Mouse (Mus musculus) spleen, adult 12 weeks (tissue): ENCODE results near the gene Ppid.
A peak's percentile ranks its signal among the peaks of the same experiment; 100 is the strongest.
"Not testable (repeated sequence)": the region's sequence is repeated elsewhere in the genome, so short reads cannot be mapped to it uniquely, and the experiment has no call there.

Experiments
- DNase-seq: peaks from one replicate; pipeline ENCODE4 v3.0.0; 2022; ENCODE audit warnings: low spot score

The Ppid gene

DNA sequence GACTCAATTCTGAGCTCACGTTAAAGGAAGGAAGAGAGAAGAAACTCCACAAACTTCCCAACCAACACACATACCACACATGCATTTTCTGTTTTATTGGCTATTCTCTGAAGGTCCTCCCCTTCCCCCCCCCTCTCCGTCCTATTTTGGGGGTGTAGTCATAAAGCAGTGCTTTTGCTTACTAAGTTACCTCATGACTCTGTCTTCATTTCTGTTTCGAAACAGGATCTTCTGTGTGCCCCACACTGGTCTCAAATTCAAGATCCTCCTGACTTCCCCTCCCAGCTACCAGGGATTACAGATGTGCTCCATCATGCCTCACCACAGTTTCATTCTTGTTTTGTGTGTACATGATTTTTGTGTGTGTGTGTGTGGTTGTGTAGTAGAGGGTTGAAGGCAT, 18.7 kb upstream of the Ppid start:
- no peak for DNase-seq

- not testable (repeated sequence) for DNase-seq
Measured at GRCm38 (mm10) chr3:79573376-79573775, 17.8 kb upstream of the Ppid start.

DNA sequence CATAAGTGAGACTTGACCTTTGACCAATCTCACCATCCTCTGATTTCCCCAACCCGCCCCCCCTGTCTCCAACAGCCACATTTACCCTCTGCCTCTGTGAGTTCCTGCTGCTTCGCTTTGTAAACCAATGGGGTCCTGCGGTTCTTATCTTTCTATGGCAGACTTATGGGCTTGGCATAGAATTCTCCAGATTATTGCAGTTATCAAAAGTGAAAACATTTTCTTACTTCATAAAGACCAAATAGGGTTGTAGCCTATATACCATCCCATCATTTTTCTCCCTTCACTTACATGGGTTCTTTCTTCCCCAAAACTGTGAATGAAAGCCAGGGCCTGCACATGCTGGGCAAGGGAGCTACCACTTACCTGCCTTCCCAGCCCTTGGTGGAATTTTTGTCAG, 16.8 kb upstream of the Ppid start:
- peak; percentile 26 for DNase-seq

DNA sequence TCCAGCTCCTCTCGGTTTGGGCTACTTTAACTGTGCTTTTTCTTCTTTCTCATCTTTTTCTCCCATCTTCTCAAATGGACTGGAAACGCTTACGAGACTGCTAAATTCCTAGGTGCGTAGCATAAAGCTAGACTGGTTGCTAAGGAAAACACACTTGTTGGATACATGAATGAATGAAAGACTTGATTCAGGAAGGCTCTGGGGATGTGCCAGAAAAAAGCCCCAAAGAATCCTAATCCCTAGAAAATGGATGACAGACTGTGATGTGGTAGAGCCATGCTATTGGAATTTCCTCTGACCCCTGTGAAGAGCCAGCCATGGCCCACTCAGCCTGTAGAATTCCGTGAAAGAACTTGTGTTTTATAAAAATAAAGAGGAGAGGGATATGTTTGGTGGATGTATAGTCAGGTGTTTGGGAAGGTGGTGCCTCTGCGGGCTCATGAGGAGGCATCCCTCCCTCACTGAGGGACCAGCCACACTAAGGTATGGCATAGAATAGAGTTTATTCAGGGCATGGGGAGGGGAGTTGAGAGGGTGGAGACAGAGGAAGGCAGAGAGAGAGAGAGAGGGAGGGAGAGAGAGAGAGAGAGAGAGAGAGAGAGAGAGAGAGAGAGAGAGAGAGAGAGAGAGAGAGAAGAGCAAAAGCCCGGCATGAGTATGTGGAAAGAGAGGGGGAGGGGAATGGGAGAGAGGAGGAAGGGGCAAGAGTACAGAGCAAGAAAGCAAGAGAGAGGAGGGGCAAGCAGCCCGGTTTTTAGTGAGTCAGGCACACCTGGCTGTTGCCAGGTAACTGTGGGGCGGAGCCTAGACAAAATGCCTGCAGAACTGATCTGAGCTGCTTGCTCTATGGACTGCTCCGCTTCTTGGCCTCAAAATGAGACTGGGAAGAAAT, 15.3 kb upstream of the Ppid start:
- DNase-seq: no peak

DNA sequence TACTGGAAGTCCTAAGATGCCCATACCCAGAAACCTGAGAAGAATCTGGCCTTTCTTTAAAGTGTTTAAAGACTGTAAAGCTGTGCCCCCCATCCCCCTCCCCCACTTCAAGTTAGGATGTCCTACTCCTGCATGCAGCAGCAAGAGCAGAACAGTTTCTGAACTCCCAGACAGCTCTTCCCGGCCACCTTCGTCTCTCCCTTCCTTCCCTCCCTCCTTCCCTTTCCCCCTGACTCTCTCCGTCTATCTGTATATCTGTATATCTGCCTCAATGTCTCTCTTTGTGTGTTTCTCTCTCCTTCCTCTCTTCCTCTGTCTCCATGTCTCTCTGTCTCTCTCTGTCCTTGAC, 14.7 kb upstream of the Ppid start:
- no peak for DNase-seq

DNA sequence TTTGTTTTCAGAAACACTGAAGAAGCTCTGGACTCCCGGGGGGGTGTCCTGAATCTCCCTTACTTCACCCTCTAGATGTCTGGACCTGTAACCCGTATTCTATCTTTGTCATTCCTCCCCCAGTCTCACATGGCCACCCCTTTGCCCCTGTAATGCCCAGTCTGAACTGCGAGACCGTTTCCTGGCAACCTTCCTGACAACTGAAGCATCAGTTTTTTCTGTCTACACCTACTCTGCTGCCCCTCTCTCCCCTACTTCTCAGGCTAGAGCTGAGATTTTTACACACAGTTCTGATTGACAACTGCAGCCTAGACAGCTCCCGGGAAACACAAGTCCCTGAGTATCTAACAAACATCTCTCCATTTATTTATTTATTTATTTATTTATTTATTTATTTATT, 14.3 kb upstream of the Ppid start:
- no peak for DNase-seq

DNA sequence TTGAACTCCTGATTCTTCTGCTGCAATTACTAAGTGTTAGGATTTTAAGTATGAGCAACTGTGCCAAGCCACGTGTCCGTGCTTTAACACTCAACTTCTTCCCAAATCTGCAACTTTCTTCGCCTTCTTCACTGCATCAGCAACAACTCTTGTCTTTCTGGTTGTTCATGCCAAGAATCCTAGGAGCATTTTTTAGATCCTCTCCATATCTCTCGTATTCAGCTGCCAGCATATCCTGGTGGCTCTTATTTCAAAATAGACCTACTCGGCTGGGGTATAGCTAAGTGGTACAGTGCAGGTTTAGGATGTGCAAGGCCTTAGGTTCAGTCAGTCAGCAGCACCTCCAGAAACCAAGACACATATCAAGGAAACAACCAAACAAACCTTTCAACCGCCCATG, 13.5 kb upstream of the Ppid start:
- DNase-seq: no peak

DNA sequence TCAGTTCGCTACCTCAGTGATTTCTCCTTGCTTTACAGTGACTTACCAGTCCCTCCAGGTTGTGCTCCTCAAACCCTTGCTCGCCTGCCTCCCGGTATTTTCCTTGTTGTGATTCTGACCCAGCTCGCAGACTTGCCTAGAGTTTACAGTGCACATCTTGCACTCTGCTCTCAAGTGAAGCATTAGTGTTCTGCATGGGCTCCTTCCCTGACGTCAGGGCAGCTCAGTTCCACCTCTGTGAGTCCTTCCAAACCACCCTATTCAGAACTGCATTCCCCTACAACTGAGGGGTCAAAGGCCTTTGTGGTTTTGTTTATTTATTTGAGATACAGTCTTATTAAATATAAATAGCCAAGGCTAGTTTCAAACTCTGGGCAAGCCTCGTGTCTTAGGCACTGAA, 13.0 kb upstream of the Ppid start:
- no peak for DNase-seq

GRCm38 (mm10) chr3:79579891-79580575, 11.1 kb upstream of the Ppid start:
- DNase-seq: peak; percentile 55

DNA sequence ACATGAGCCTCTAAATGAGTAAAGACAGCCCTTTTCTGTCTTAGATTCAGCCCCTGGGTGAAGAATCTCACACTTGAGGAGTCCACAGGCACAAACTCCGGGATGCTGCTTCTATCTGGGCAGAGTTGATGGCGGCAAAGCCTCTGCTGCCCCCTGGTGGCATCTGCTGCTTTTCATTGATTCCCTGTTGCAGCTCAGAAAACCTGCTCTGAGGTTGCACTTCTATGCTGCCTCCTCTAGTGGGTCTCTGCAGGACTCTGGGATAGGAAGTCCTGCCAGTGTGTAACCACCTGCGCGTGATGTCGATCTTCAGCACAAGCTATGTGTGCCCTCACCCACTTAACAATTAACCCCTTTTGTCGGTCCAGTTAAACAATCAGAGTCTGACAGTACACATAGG, 4.3 kb upstream of the Ppid start:
- peak; percentile 82 for DNase-seq

GRCm38 (mm10) chr3:79589671-79590070, 1.5 kb upstream of the Ppid start:
- DNase-seq: no peak

- no peak for DNase-seq
Measured at GRCm38 (mm10) chr3:79591793-79592471, 790 bp downstream of the Ppid start.

GRCm38 (mm10) chr3:79595468-79595867, 4.3 kb downstream of the Ppid start:
- no peak for DNase-seq

DNA sequence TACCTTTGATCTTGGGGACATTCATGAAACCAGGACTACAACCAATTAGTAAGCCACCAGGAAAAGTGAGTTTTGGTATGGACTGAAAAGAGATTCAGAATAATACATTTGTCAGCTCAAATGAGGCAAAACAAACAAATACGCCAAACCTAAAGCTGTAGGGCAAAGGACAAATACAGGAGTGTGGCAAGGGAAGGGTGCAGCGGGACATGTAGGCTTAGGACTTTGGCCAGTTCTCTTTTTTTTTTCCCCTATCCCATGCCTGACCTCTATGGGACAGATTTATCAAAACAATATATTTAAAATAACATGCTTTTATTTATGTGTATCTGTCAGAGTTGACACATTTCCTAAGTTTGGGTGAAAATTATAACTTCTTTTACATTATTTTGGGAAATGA, 18.7 kb downstream of the Ppid start:
- DNase-seq: no peak

DNA sequence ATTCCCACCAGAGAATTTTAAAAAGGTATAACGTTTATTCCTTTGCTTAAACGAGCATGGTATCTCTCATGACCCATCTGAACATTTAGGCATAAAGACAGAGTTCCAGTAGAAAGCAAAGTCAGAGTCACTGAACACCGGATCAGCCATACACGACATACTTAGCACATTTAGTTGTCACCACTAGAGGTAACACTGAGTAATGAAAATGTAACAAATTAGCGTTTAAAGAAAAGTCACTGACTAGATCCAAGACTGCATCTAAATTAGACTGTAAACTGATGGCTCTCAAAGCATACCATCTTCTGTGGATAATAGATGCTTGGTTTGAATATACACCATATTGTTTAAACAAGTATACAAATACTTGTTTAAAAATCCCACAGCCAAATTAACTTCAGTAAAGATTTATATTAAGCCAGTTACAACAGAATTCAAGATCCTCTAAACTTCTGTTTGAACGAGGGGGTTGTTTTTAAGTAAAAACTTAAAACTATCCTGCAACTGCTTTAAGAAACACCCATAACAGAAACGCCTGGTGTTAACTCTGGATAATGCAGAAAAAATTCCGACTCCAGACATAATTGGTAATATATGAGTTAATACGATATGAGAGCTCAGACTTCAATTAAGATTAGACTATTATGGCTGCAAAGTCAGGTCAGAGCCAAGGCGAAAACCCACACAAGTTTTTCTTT, 36.5 kb downstream of the Ppid start:
- no peak for DNase-seq

- DNase-seq: no peak
Measured at GRCm38 (mm10) chr3:79628182-79628560, 37.0 kb downstream of the Ppid start.

GRCm38 (mm10) chr3:79628561-79629415, 37.6 kb downstream of the Ppid start, which contains the start of gene 4930579G24Rik:
TSS of gene 4930579G24Rik (plus strand) at chr3:79629079.
- peak; percentile 91 for DNase-seq

DNA sequence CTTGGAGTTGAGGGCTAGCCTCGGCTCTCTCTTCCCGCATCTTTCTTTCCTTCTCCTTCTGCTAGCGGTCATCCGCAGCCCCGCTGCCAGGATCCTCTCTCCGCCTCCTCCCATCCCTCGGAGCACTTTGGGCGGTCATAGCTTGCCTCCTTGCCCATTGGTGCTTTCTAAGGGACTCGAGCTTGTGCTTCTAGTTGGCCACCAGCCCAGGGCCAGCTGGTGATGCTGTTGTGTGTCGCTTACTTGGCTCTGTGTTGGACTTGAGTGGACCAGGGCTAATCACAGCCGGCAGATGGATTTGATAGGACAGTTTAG, 38.2 kb downstream of the Ppid start, which contains the start of gene Etfdh:
Gene Etfdh (minus strand): TSS at position 85 of the 315 bp plus-strand sequence.
- DNase-seq: no peak

DNA sequence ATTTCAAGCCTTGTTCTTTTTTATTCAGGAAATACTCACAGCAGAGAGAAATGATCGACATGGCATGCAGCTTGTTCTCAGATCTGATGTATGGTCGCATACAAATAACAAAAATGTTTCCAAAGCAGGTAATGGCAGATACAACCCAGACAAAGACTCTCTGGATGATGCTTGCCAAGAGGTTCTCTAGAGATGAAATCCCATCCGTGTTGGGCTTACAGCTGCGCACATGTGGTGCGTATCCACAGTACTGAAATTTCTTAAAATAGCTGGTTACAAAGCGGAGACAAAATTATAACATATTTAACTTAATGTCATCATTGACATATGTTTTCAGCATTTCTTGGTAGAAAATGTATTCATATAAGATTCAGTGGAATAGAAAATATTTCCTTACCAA, 61.0 kb downstream of the Ppid start:
- no peak for DNase-seq
